Comparison of ENCODE assay signal across 9 mouse cellular contexts in genomic region chr7:81860071-81860470, GRCm38 (mm10). TPM values are rescaled to one million over a fixed set of nuclear protein-coding genes. Genes with fewer than 3 reads are reported as not detected.
DNase-seq lines count a peak whose midpoint lies in the region; ATAC-seq and TF ChIP-seq lines count a peak whose summit lies in the region.
"Had no signal": no experiment of that assay in that cellular context is flagged by ENCODE, and none has a peak within 500 bp of the region (broad histone marks: within the 10 kb centered on the region; RNA-seq: fewer than 3 reads in every experiment).

No protein-coding gene starts in this region.

- peak overlapping the region in 1 of 2 experiments; percentile 20; a peak in 1 of 4 replicates for H3K4me3 ChIP-seq in MEL (ENCODE audit: control insufficient read depth in 1 of 2, insufficient read depth in 1 of 2, low read depth in 2 of 2, low read length in 2 of 2)
- peak overlapping the region; percentile 67; the same call in 1 of the 2 replicates for H3K4me3 ChIP-seq in heart, adult 2 months
- peak overlapping the region; percentile 92 for H3K4me3 ChIP-seq in megakaryocyte, embryonic 14.5 days (replicated peaks)
- no peak overlapping the region for H3K4me3 ChIP-seq in stomach, postnatal 0 days (ENCODE audit: low read depth, low read length)

- WGBS in heart, adult 2 months = 39% methylated on average over 11 of the region's 11 CpGs
- 62% methylated on average over 11 of the region's 11 CpGs for WGBS in stomach, postnatal 0 days

- H3K27ac ChIP-seq in MEL (ENCODE audit: control insufficient read depth, low read depth, low read length) = no peak overlapping the region
- peak overlapping the region; percentile 60 for H3K27ac ChIP-seq in heart, adult 2 months
- no peak overlapping the region for H3K27ac ChIP-seq in stomach, postnatal 0 days (replicated peaks)

- no peak for TF ChIP-seq CTCF in MEL (IDR thresholded peaks at IDR 0.05 in 2 of 3, conservative IDR thresholded peaks at IDR 0.05 in 1 of 3; ENCODE audit: control insufficient read depth in 1 of 3, insufficient read depth in 1 of 3, low read depth in 2 of 3, low read length in 3 of 3, poor library complexity in 1 of 3, severe bottlenecking in 1 of 3)
- TF ChIP-seq CTCF in heart, adult 2 months (IDR thresholded peaks at IDR 0.05) = no peak
- no peak for TF ChIP-seq CTCF in stomach, postnatal 0 days (IDR thresholded peaks at IDR 0.05; ENCODE audit: low read depth)

- H3K9ac ChIP-seq in MEL (ENCODE audit: control insufficient read depth, low read depth, low read length, poor library complexity, severe bottlenecking) = no peak overlapping the region
- peak overlapping the region; percentile 7; the same call in 1 of the 2 replicates for H3K9ac ChIP-seq in heart, adult 2 months (ENCODE audit: low read depth, low read length)
- no peak overlapping the region for H3K9ac ChIP-seq in stomach, postnatal 0 days (ENCODE audit: low read length)

- intact Hi-C loops in heart, adult 2 months (cut with DNase I) = no loop called here
- intact Hi-C loops in left cerebral cortex, postnatal 25 days (cut with DNase I) = loop anchor here (1.0 to 10.0 kb wide), 3 partner anchors 31 to 255 kb away; partner anchors contain the start of genes 3110040N11Rik and Btbd1

- H3K4me2 ChIP-seq in stomach, postnatal 0 days (replicated peaks; ENCODE audit: low read depth) = 0 out of 2 replicates have a peak overlapping the region, but pooled peaks have one; percentile 8

- no peak for TF ChIP-seq EP300 in MEL (IDR thresholded peaks at IDR 0.05; ENCODE audit: low read depth in 1 of 2, low read length in 2 of 2)
- TF ChIP-seq EP300 in heart, adult 2 months (IDR thresholded peaks at IDR 0.05; ENCODE audit: insufficient read depth, low read depth, low read length) = no peak
- TF ChIP-seq EP300 in stomach, postnatal 0 days (optimal IDR thresholded peaks at IDR 0.05) = no peak

- no peak for TF ChIP-seq POLR2A in MEL (IDR thresholded peaks at IDR 0.05; ENCODE audit: control insufficient read depth in 1 of 2, insufficient read depth in 1 of 2, low read depth in 1 of 2, low read length in 2 of 2, poor library complexity in 1 of 2)
- peak; percentile 20; the same call in 1 of the 2 replicates for TF ChIP-seq POLR2A in heart, adult 2 months (IDR thresholded peaks at IDR 0.05; ENCODE audit: insufficient read depth, low read depth, low read length)

- ATAC-seq in stomach, postnatal 0 days (ENCODE audit: low FRiP score, low TSS enrichment) = no peak

- no peaks in the 10 kb centered on the region for H3K36me3 ChIP-seq in MEL (ENCODE audit: control insufficient read depth in 1 of 2, insufficient read depth in 2 of 2, low read length in 2 of 2)
- H3K36me3 ChIP-seq in heart, adult 2 months (ENCODE audit: control insufficient read depth, insufficient read depth, low read length) = no peaks in the 10 kb centered on the region
- H3K36me3 ChIP-seq in megakaryocyte, embryonic 14.5 days (replicated peaks; ENCODE audit: low read length) = peaks cover 4% of the 10 kb centered on the region
- no peaks in the 10 kb centered on the region for H3K36me3 ChIP-seq in stomach, postnatal 0 days (ENCODE audit: control insufficient read depth, insufficient read depth, low read length)

- peaks cover 0 to 17% of the 10 kb centered on the region in 2 experiments; a peak in 3 of 4 replicates for H3K4me1 ChIP-seq in MEL (ENCODE audit: control insufficient read depth in 1 of 2, insufficient read depth in 2 of 2, low read length in 2 of 2)
- H3K4me1 ChIP-seq in heart, adult 2 months (ENCODE audit: control insufficient read depth, insufficient read depth, low read length) = peaks cover 9% of the 10 kb centered on the region
- H3K4me1 ChIP-seq in megakaryocyte, embryonic 14.5 days = peaks cover 73% of the 10 kb centered on the region
- no peaks in the 10 kb centered on the region for H3K4me1 ChIP-seq in stomach, postnatal 0 days (replicated peaks; ENCODE audit: control insufficient read depth, insufficient read depth)

- H3K27me3 ChIP-seq in MEL (ENCODE audit: control insufficient read depth in 1 of 2, insufficient read depth in 2 of 2, low read length in 2 of 2) = no peaks in the 10 kb centered on the region
- H3K27me3 ChIP-seq in heart, adult 2 months (ENCODE audit: control insufficient read depth, insufficient read depth, low read length) = no peaks in the 10 kb centered on the region
- H3K27me3 ChIP-seq in megakaryocyte, embryonic 14.5 days (replicated peaks) = peaks cover 54% of the 10 kb centered on the region
- no peaks in the 10 kb centered on the region for H3K27me3 ChIP-seq in stomach, postnatal 0 days (ENCODE audit: control insufficient read depth, insufficient read depth, low read length)

- no peak for TF ChIP-seq RAD21 in MEL (IDR thresholded peaks at IDR 0.05; ENCODE audit: low read depth, low read length)

- peak; percentile 39 for DNase-seq in adrenal gland, adult 2 months
- DNase-seq in adrenal gland, postnatal 10 days = no peak
- peak; percentile 41 for DNase-seq in MEL (ENCODE audit: low read depth, low spot score)
- DNase-seq in heart, adult 2 months = peak; percentile 55 to 75
- DNase-seq in left cerebral cortex, postnatal 25 days (ENCODE audit: low spot score in 2 of 2) = peak; percentile 54 to 73
- DNase-seq in stomach, postnatal 0 days (ENCODE audit: low spot score) = no peak
- no peak for DNase-seq in cerebellum, postnatal 25 days

- no peaks in the 10 kb centered on the region for H3K9me3 ChIP-seq in MEL (replicated peaks; ENCODE audit: insufficient read depth, low read length)
- no peaks in the 10 kb centered on the region for H3K9me3 ChIP-seq in megakaryocyte, embryonic 14.5 days
- H3K9me3 ChIP-seq in stomach, postnatal 0 days (ENCODE audit: control insufficient read depth, low read length) = no peaks in the 10 kb centered on the region

- H3K79me2 ChIP-seq in MEL (ENCODE audit: control insufficient read depth, insufficient read depth, low read length, poor library complexity) = no peaks in the 10 kb centered on the region
- no peaks in the 10 kb centered on the region for H3K79me2 ChIP-seq in heart, adult 2 months (replicated peaks; ENCODE audit: control insufficient read depth, insufficient read depth, low read length)

TF ChIP-seq in MEL, 35 proteins besides CTCF, POLR2A, EP300 and RAD21:
- TF ChIP-seq NELFE (IDR thresholded peaks at IDR 0.05; ENCODE audit: low read depth, low read length) (no peak), ZNF384 (IDR thresholded peaks at IDR 0.05; ENCODE audit: low read depth, low read length) (no peak)

RNA-seq across cellular contexts. Expression of gene Tm6sf1, which starts 1.3 kb away (rescaled TPM):
- 10 to 100 TPM; 13.5 to 17.2 TPM for total RNA-seq in adrenal gland, adult 2 months (2021)
- 29.5 and 37.4 TPM in 2 replicates for polyA plus RNA-seq in adrenal gland, adult 2 months (2012; rRNA removed)
- total RNA-seq in adrenal gland, postnatal 10 days (2021) = 10 to 100 TPM; 15.8 to 21.2 TPM
- total RNA-seq in MEL (2012; rRNA removed) = 0.35 and 0.39 TPM in 2 replicates
- 1 to 10 TPM in 1 of 2 experiments, not detected in 1; 8.6 TPM for polyA plus RNA-seq in MEL (2012; ENCODE audit: insufficient read depth in 1 of 2, insufficient read length in 2 of 2, low read depth in 1 of 2, low replicate concordance in 2 of 2, missing spikeins in 1 of 2)
- 10 to 100 TPM in 1 of 2 experiments, 1 to 10 TPM in 1; 9.1 to 12.6 TPM for total RNA-seq in heart, adult 2 months (2021)
- polyA plus RNA-seq in heart, adult 2 months (2012; rRNA removed) = 21.4 and 28.5 TPM in 2 replicates
- 10 to 100 TPM; 29.5 to 30.0 TPM for total RNA-seq in left cerebral cortex, postnatal 25 days (2021)
- polyA plus RNA-seq in megakaryocyte, embryonic 14.5 days (2012; ENCODE audit: insufficient read depth, low replicate concordance) = 4.9 and 15.9 TPM in 2 replicates
- 5.2 and 5.5 TPM in 2 replicates for polyA plus RNA-seq in stomach, postnatal 0 days (2015; fragmentation: Nextera tagmentation; extraction: Ambion mirVana)

RNA-seq across cellular contexts. Expression of gene Gm10160, which starts 4.5 kb away (rescaled TPM):
- total RNA-seq in adrenal gland, adult 2 months (2021) = not detected
- not detected in 2 replicates for polyA plus RNA-seq in adrenal gland, adult 2 months (2012; rRNA removed)
- total RNA-seq in adrenal gland, postnatal 10 days (2021) = not detected
- not detected in 2 replicates for total RNA-seq in MEL (2012; rRNA removed)
- polyA plus RNA-seq in MEL (2012; ENCODE audit: insufficient read depth in 1 of 2, insufficient read length in 2 of 2, low read depth in 1 of 2, low replicate concordance in 2 of 2, missing spikeins in 1 of 2) = not detected
- total RNA-seq in heart, adult 2 months (2021) = not detected
- polyA plus RNA-seq in heart, adult 2 months (2012; rRNA removed) = not detected in 2 replicates
- total RNA-seq in left cerebral cortex, postnatal 25 days (2021) = not detected
- polyA plus RNA-seq in megakaryocyte, embryonic 14.5 days (2012; ENCODE audit: insufficient read depth, low replicate concordance) = not detected in 2 replicates
- polyA plus RNA-seq in stomach, postnatal 0 days (2015; fragmentation: Nextera tagmentation; extraction: Ambion mirVana) = not detected in 2 replicates
- polyA plus RNA-seq: testis, adult 2 months had no signal

RNA-seq across cellular contexts. Expression of gene Btbd1, which starts 30.8 kb away (rescaled TPM):
- total RNA-seq in adrenal gland, adult 2 months (2021) = 100 to 1,000 TPM; 118 to 159 TPM
- 65.2 and 71.1 TPM in 2 replicates for polyA plus RNA-seq in adrenal gland, adult 2 months (2012; rRNA removed)
- total RNA-seq in adrenal gland, postnatal 10 days (2021) = 100 to 1,000 TPM; 116 to 135 TPM
- 31.0 and 36.0 TPM in 2 replicates for total RNA-seq in MEL (2012; rRNA removed)
- polyA plus RNA-seq in MEL (2012; ENCODE audit: insufficient read depth in 1 of 2, insufficient read length in 2 of 2, low read depth in 1 of 2, low replicate concordance in 2 of 2, missing spikeins in 1 of 2) = 10 to 100 TPM in 1 of 2 experiments, not detected in 1; 62.0 TPM
- 100 to 1,000 TPM; 128 to 146 TPM for total RNA-seq in heart, adult 2 months (2021)
- 50.6 and 118 TPM in 2 replicates for polyA plus RNA-seq in heart, adult 2 months (2012; rRNA removed)
- total RNA-seq in left cerebral cortex, postnatal 25 days (2021) = 100 to 1,000 TPM; 120 to 123 TPM
- 5.8 and 7.3 TPM in 2 replicates for polyA plus RNA-seq in megakaryocyte, embryonic 14.5 days (2012; ENCODE audit: insufficient read depth, low replicate concordance)
- polyA plus RNA-seq in stomach, postnatal 0 days (2015; fragmentation: Nextera tagmentation; extraction: Ambion mirVana) = 37.9 and 40.6 TPM in 2 replicates

Comparison
In these comparisons a context has a peak if more than half of its experiments do, and no peak if none do; other contexts are left out.
1. DNase-seq: peak in adrenal gland, adult 2 months (single experiment), MEL (single experiment), heart, adult 2 months (2 of 2) and left cerebral cortex, postnatal 25 days (2 of 2); none in adrenal gland, postnatal 10 days (single experiment), stomach, postnatal 0 days (single experiment) and cerebellum, postnatal 25 days (0 of 2).